Mouse (Mus musculus) splenic B cell, adult 2 months (primary cell): ENCODE measurements around the gene Slc35b1.

ENCODE experiments used
- DNase-seq: peaks from one replicate; pipeline ENCODE4 v3.0.0-alpha.2; 2011; ENCODE audit warnings: low read depth, low spot score
- H3K27me3 ChIP-seq: 2 replicates; pipeline ENCODE4 v1.6.1; 2012; ENCODE audit warnings: mild to moderate bottlenecking, low read length, moderate library complexity, mixed read lengths; ENCODE audit not compliant: control insufficient read depth, poor library complexity, insufficient read depth, severe bottlenecking
- H3K36me3 ChIP-seq: 2 replicates; pipeline ENCODE4 v1.6.1; 2012; ENCODE audit warnings: mild to moderate bottlenecking, low read length, moderate library complexity, mixed read lengths; ENCODE audit not compliant: control insufficient read depth, poor library complexity, insufficient read depth, severe bottlenecking

Gene Slc35b1

GRCm38 (mm10) chr11:95378926-95379325 is 5.6 kb upstream of the Slc35b1 start:
- DNase-seq, result no peak
- H3K36me3 ChIP-seq, result peaks cover 13% of the 10 kb centered on the region
- no peaks in the 10 kb centered on the region for H3K27me3 ChIP-seq

DNA sequence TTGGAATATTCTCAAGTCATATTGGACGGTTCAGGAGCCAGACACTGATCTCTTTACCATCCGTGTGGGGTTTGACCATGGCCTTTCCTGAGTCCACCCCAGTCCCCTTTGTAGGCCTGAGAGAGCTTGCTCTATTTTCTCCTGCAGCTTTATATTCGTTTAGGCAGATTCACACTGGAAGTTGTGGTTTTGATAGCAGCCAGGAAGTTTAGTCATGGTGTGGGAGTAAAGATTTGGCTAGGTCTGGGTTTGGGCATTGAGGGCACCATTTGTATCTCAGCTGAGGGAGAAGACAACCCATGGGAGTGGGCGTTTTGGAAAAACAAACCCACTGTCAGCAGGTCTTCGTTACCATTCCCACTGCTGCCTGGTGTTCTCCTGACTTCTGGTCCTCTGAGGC is 4.9 kb upstream of the Slc35b1 start:
- no peak for DNase-seq
- Histone ChIP-seq H3K27me3 (no peaks in the 10 kb centered on the region), H3K36me3 (peaks cover 10% of the 10 kb centered on the region)

DNA sequence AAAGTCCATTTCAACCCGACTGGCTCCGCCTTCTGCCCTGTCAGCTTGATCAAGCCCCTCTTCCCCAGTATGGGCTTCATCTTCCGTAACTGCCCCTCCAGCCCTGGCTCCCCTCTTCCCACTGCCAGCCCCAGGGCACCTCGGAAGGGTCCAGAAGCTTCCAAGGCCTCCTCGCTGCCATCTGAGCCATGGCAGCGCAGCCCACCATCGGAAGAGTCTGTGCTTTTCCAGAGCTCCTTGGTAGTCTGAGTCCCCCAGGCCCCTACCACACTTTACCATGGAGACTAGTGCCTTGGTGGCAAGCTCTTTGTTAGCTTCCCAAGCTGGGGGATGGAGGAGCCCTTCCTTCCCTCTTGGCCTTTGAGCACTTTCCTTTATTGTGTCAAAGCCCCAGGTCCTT is 3.8 kb upstream of the Slc35b1 start:
- Histone ChIP-seq H3K27me3 (no peaks in the 10 kb centered on the region), H3K36me3 (peaks cover 9% of the 10 kb centered on the region)
- no peak for DNase-seq

GRCm38 (mm10) chr11:95381146-95381545 is 3.3 kb upstream of the Slc35b1 start:
- DNase-seq, result no peak
- Histone ChIP-seq H3K36me3 (peaks cover 7% of the 10 kb centered on the region), H3K27me3 (no peaks in the 10 kb centered on the region)

GRCm38 (mm10) chr11:95383331-95383986 is 1.0 kb upstream of the Slc35b1 start:
- Histone ChIP-seq H3K36me3 (peaks cover 7% of the 10 kb centered on the region), H3K27me3 (no peaks in the 10 kb centered on the region)
- no peak for DNase-seq

DNA sequence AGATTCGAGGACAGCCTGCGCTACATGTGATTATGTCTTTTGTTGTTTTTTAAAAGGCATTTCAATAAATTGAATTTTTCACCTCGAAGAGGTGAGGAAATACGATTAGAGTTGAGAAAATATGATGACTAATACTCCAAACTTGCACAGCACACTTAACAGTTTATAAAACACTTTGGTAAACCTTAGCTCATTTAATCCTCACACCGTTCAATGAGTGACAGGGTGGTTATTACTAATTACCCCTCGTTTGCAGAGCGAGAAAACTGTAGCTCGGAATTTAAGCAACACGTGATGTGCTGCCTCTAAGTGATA is 531 bp upstream of the Slc35b1 start:
- H3K36me3 ChIP-seq, result peaks cover 7% of the 10 kb centered on the region
- DNase-seq, result no peak
- no peaks in the 10 kb centered on the region for H3K27me3 ChIP-seq

DNA sequence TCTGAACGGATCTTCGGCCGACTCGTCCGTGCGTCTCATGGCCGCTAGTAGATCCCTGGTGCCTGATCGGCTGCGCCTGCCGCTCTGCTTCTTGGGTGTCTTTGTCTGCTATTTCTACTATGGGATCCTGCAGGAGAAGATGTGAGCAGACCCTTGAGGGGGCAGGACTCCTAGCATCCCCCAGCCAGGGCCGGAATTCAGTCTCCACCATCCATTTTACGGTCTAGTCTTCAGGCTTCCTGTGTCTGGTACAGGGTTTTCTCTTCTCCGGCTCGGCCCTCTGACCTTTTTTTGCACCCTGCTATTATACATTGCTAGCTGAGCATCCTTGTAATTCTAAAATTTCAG is 455 bp downstream of the Slc35b1 start:
- no peak for DNase-seq
- peaks cover 7% of the 10 kb centered on the region; the same call in 1 of the 2 replicates for H3K36me3 ChIP-seq
- no peaks in the 10 kb centered on the region for H3K27me3 ChIP-seq

- Histone ChIP-seq H3K27me3 (no peaks in the 10 kb centered on the region), H3K36me3 (peaks cover 14% of the 10 kb centered on the region)
- DNase-seq, result no peak
These were observed 2.9 kb downstream of the Slc35b1 start for GRCm38 (mm10) chr11:95387354-95387753.

DNA sequence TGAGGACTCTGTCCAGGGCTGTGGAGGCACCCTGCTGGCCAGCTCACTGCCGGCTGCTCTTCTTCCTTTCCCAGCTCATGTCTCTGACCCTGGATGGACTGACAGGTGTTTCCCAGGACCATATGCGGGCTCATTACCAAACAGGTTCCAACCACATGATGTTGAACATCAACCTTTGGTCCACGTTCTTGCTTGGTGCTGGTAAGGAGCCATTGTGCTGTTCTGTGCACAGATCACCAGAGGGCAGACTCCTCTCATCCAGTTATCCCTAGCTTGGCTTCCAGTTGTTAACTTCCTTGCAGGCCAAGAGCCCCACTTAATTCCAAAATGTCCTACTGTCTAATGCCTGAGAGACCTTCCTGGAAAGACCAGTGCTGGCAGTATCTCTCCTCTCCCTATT is 4.5 kb downstream of the Slc35b1 start:
- Histone ChIP-seq H3K27me3 (no peaks in the 10 kb centered on the region), H3K36me3 (peaks cover 14% of the 10 kb centered on the region)
- DNase-seq, result no peak

DNA sequence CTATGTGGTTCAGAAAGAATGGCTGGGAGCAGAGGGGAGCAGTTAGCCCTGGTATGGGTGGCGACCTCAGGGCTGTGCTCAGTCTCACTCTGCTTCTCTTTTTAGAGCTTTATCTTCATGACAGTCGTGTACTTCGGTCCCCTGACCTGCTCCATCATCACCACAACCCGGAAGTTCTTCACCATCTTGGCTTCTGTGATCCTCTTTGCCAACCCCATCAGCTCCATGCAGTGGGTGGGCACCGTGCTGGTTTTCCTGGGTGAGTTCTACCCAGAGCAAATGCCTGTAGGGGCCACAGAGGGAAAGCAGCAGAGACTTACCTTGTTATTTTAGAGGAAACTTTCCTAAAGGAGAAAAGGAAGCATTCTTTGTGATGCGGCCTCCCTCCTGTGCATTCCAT is 5.9 kb downstream of the Slc35b1 start:
- peaks cover 14% of the 10 kb centered on the region for H3K36me3 ChIP-seq
- H3K27me3 ChIP-seq, result no peaks in the 10 kb centered on the region
- no peak for DNase-seq

DNA sequence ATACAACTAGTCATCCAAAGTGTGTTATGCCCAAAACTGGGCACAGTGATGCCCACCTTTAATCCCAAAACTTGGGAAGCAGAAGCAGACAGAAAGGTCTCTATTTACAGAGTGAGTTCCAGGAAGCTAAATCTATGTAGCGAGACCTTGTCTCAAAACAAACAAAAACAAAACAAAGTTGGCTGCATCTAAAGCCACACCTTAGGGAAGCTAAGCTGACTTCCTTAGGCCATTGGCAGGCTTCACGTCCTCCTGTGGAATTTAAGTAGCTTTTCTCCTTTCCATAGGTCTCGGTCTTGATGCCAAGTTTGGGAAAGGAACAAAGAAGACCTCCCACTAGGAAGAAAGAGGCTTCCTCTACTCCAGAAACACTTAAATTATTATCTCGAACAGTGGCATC is 6.7 kb downstream of the Slc35b1 start:
- DNase-seq, result no peak
- Histone ChIP-seq H3K27me3 (no peaks in the 10 kb centered on the region), H3K36me3 (peaks cover 14% of the 10 kb centered on the region)

DNA sequence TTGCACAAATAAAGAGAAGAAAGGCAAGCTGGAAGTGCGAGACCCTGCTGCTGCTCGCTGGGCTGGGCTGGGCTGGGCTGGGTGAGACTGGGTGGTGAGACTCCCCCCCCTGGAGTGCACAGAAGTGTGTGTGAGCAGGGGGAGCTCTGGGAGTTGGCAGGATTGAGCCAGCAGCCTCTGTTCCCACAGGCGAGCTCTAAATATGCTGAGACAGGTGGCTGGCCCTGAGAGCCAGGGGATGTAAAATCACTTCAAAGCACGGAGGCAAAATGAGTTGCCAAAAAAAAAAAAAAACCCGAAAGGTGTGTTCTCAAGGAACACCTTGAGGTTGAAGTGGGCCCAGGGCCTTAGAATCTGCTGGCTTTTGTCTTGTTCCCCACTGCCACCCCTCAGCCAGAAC is 7.3 kb downstream of the Slc35b1 start:
- no peak for DNase-seq
- peaks cover 14% of the 10 kb centered on the region for H3K36me3 ChIP-seq
- H3K27me3 ChIP-seq, result no peaks in the 10 kb centered on the region

- Histone ChIP-seq H3K36me3 (peaks cover 14% of the 10 kb centered on the region), H3K27me3 (no peaks in the 10 kb centered on the region)
- no peak for DNase-seq
These were observed 7.8 kb downstream of the Slc35b1 start for GRCm38 (mm10) chr11:95392223-95392667.

DNA sequence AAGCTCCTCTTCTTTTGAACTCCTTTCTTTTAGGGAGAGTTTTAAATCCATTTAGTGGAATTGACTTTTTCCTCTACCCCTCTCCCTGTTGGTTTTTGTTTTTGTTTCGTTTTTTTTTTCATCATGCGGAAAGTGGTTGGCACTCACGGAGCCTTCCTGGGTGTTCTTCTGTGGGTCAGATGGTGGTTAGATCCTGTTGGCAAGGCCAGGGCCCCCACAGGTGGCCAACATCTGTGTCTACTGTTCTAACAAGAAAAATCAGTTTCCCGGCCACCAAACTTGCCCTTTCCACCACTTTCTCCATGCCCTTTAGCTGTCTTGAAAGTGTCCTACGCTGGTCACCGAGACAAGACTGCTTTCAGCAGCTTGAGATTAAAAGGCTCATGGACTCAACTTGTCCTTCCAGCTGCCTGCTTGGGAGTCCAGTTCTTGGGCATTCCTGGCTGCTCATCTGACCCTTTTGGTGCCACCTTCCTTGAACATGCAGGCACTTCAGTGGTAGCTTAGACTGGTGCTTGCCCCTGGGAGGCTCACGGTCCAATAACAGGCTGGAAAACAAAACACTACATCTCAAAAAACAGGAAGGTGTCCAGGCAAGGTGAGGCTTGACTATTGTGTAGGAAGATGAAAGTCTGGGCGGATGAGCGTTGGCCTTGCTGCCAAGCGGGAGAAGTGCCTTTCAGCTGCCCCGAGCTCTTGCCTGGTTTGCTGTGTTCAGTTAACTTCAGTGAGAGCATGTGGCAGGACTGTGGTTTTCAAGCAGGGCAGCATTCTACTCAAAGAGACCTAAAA is 8.4 kb downstream of the Slc35b1 start:
- Histone ChIP-seq H3K27me3 (no peaks in the 10 kb centered on the region), H3K36me3 (peaks cover 14% of the 10 kb centered on the region)
- DNase-seq, result no peak

- peaks cover 12% of the 10 kb centered on the region for H3K36me3 ChIP-seq
- no peaks in the 10 kb centered on the region for H3K27me3 ChIP-seq
- no peak for DNase-seq
These were observed 9.0 kb downstream of the Slc35b1 start for GRCm38 (mm10) chr11:95393500-95393816.

GRCm38 (mm10) chr11:95394112-95394511 is 9.6 kb downstream of the Slc35b1 start:
- Histone ChIP-seq H3K27me3 (peaks cover 2% of the 10 kb centered on the region; the same call in 1 of the 2 replicates), H3K36me3 (peaks cover 12% of the 10 kb centered on the region)
- no peak for DNase-seq
